Mouse (Mus musculus) liver, postnatal 0 days (tissue): ENCODE data around the gene Hddc3.

ENCODE experiments used
- CTCF ChIP-seq: sonication (generic); IDR thresholded peaks from 2 replicates; pipeline ENCODE4 v1.5.1; 2016; ENCODE audit warnings: antibody characterized with exemption, low read depth
- EP300 ChIP-seq: IDR thresholded peaks from 2 replicates; pipeline ENCODE4 v1.6.1; 2016; ENCODE audit warnings: antibody characterized with exemption, low read depth, mild to moderate bottlenecking

DNA sequence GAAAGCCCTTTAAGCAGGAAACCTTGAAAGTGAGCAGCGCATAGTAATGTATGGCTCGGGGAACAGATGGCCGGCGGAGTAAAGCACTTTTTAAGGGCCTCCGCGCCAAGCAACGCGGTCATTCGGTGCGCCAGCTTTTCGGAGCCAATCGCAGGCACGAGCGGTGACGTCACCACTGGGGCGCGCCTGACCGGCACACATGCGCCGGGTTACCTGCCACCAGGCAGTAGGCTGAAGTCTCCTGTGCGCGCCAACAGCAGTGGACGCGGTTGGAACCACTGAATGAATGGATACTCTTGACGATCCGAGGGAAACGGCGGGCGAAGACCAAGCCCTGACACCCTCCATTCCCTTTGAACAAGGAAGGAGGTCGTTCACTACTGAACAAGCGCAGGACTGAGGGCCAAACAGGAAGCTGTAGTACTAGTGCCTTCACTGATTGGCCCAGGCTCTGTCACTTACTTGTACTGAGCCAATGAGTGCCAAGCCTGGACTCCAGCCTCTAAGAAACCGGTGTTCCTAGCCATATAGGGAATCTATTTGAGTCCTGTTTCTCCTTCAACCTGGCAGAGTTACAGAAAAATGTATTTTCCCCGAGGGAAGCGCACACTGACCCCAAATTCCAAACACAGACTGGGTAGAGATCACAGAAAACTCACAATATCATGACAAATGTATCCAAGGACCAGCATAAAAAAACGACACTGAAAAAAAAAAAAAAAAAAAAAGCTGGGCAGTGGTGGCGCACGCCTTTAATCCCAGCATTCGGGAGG is 18.7 kb upstream of the Hddc3 start, which contains the start of gene Rccd1:
- TF ChIP-seq EP300: peak; percentile 24; the same call in 1 of the 2 replicates
- TF ChIP-seq CTCF: no peak
